Mouse (Mus musculus): ENCODE data around the gene Cep170b. TPM values are rescaled to one million over a fixed set of nuclear protein-coding genes. Genes with fewer than 3 reads are reported as not detected.

Gene Cep170b
- polyA plus RNA-seq, 1 experiment from 2014 or later: 26.7 TPM

GRCm38 (mm10) chr12:112713984-112714383 lies 6.3 kb upstream of the Cep170b start:
- Histone ChIP-seq H3K36me3 (no peaks in the 10 kb centered on the region), H3K4me2 (no peak overlapping the region), H3K4me3 (no peak overlapping the region), H3K9me3 (no peaks in the 10 kb centered on the region), H3K27ac (peak overlapping the region; percentile 57), H3K9ac (no peak overlapping the region), H3K27me3 (peaks cover 2% of the 10 kb centered on the region; the same call in 1 of the 2 replicates), H3K4me1 (peaks cover 7% of the 10 kb centered on the region)
- WGBS: 52% methylated on average over 3 of the region's 3 CpGs
- ATAC-seq (ENCODE audit: insufficient number of reproducible peaks, low FRiP score, low TSS enrichment, low read depth): no peak

GRCm38 (mm10) chr12:112717140-112717539 lies 3.1 kb upstream of the Cep170b start:
- WGBS: 28% methylated on average over 7 of the region's 7 CpGs
- no peak overlapping the region for H3K9ac ChIP-seq
- no peaks in the 10 kb centered on the region for H3K27me3 ChIP-seq
- no peak for ATAC-seq (ENCODE audit: insufficient number of reproducible peaks, low FRiP score, low TSS enrichment, low read depth)
- no peak overlapping the region for H3K4me3 ChIP-seq
- no peaks in the 10 kb centered on the region for H3K9me3 ChIP-seq
- H3K4me1 ChIP-seq: peaks cover 20% of the 10 kb centered on the region
- no peaks in the 10 kb centered on the region for H3K36me3 ChIP-seq
- no peak overlapping the region for H3K4me2 ChIP-seq
- H3K27ac ChIP-seq: no peak overlapping the region

GRCm38 (mm10) chr12:112718995-112719394 lies 1.3 kb upstream of the Cep170b start:
- Histone ChIP-seq H3K4me2 (no peak overlapping the region), H3K36me3 (no peaks in the 10 kb centered on the region), H3K9ac (no peak overlapping the region), H3K27ac (no peak overlapping the region), H3K4me3 (no peak overlapping the region), H3K9me3 (no peaks in the 10 kb centered on the region), H3K27me3 (no peaks in the 10 kb centered on the region), H3K4me1 (peaks cover 31% of the 10 kb centered on the region)
- 44% methylated on average over 5 of the region's 5 CpGs for WGBS
- ATAC-seq (ENCODE audit: insufficient number of reproducible peaks, low FRiP score, low TSS enrichment, low read depth): no peak

GRCm38 (mm10) chr12:112720890-112721423 lies 702 bp downstream of the Cep170b start:
- Histone ChIP-seq H3K9ac (0 out of 2 replicates have a peak overlapping the region, but pooled peaks have one; percentile 14), H3K36me3 (peaks cover 9% of the 10 kb centered on the region; the same call in 1 of the 2 replicates), H3K4me1 (peaks cover 36% of the 10 kb centered on the region), H3K9me3 (no peaks in the 10 kb centered on the region), H3K4me2 (peak overlapping the region; percentile 90), H3K27me3 (no peaks in the 10 kb centered on the region), H3K4me3 (peak overlapping the region; percentile 91), H3K27ac (peak overlapping the region; percentile 84)
- no peak for ATAC-seq (ENCODE audit: insufficient number of reproducible peaks, low FRiP score, low TSS enrichment, low read depth)
- WGBS: 43% methylated on average over 12 of the region's 12 CpGs

- H3K4me2 ChIP-seq: peak overlapping the region; percentile 90
- H3K27me3 ChIP-seq: no peaks in the 10 kb centered on the region
- peak overlapping the region; percentile 84 for H3K27ac ChIP-seq
- ATAC-seq (ENCODE audit: insufficient number of reproducible peaks, low FRiP score, low TSS enrichment, low read depth): peak; percentile 41; the same call in 1 of the 2 replicates
- H3K4me3 ChIP-seq: peak overlapping the region; percentile 91
- H3K9me3 ChIP-seq: no peaks in the 10 kb centered on the region
- H3K36me3 ChIP-seq: peaks cover 13% of the 10 kb centered on the region
- peak overlapping the region; percentile 72 for H3K9ac ChIP-seq
- peaks cover 40% of the 10 kb centered on the region for H3K4me1 ChIP-seq
- 3% methylated on average over 59 of the region's 69 CpGs for WGBS
Measured at GRCm38 (mm10) chr12:112721424-112722239, 1.4 kb downstream of the Cep170b start.

GRCm38 (mm10) chr12:112722240-112723027 lies 2.2 kb downstream of the Cep170b start:
- peak overlapping the region; percentile 90 for H3K4me2 ChIP-seq
- H3K9me3 ChIP-seq: no peaks in the 10 kb centered on the region
- peak overlapping the region; percentile 72 for H3K9ac ChIP-seq
- peaks cover 42% of the 10 kb centered on the region for H3K4me1 ChIP-seq
- peak overlapping the region; percentile 84 for H3K27ac ChIP-seq
- H3K27me3 ChIP-seq: no peaks in the 10 kb centered on the region
- peak; percentile 57; the same call in 1 of the 2 replicates for ATAC-seq (ENCODE audit: insufficient number of reproducible peaks, low FRiP score, low TSS enrichment, low read depth)
- peak overlapping the region; percentile 91 for H3K4me3 ChIP-seq
- peaks cover 16% of the 10 kb centered on the region for H3K36me3 ChIP-seq
- WGBS: 1% methylated on average over 60 of the region's 75 CpGs

- H3K4me1 ChIP-seq: peaks cover 46% of the 10 kb centered on the region
- peak overlapping the region; percentile 84; the same call in 1 of the 2 replicates for H3K27ac ChIP-seq
- H3K9me3 ChIP-seq: no peaks in the 10 kb centered on the region
- peak overlapping the region; percentile 91 for H3K4me3 ChIP-seq
- H3K4me2 ChIP-seq: peak overlapping the region; percentile 90
- WGBS: 13% methylated on average over 5 of the region's 5 CpGs
- H3K27me3 ChIP-seq: no peaks in the 10 kb centered on the region
- peaks cover 21% of the 10 kb centered on the region for H3K36me3 ChIP-seq
- no peak for ATAC-seq (ENCODE audit: insufficient number of reproducible peaks, low FRiP score, low TSS enrichment, low read depth)
- peak overlapping the region; percentile 72 for H3K9ac ChIP-seq
Measured at GRCm38 (mm10) chr12:112723028-112723330, 2.7 kb downstream of the Cep170b start.

GRCm38 (mm10) chr12:112723445-112723844 lies 3.2 kb downstream of the Cep170b start:
- H3K27me3 ChIP-seq: no peaks in the 10 kb centered on the region
- H3K4me3 ChIP-seq: peak overlapping the region; percentile 91
- H3K27ac ChIP-seq: 0 out of 2 replicates have a peak overlapping the region, but pooled peaks have one; percentile 84
- no peak for ATAC-seq (ENCODE audit: insufficient number of reproducible peaks, low FRiP score, low TSS enrichment, low read depth)
- peak overlapping the region; percentile 72; the same call in 1 of the 2 replicates for H3K9ac ChIP-seq
- H3K4me2 ChIP-seq: peak overlapping the region; percentile 90
- peaks cover 49% of the 10 kb centered on the region for H3K4me1 ChIP-seq
- 86% methylated on average over 6 of the region's 6 CpGs for whole genome bisulfite sequencing
- peaks cover 21% of the 10 kb centered on the region for H3K36me3 ChIP-seq
- no peaks in the 10 kb centered on the region for H3K9me3 ChIP-seq

GRCm38 (mm10) chr12:112724077-112724805 lies 4.0 kb downstream of the Cep170b start:
- Histone ChIP-seq H3K27ac (no peak overlapping the region), H3K9me3 (no peaks in the 10 kb centered on the region), H3K4me3 (no peak overlapping the region), H3K36me3 (peaks cover 24% of the 10 kb centered on the region), H3K27me3 (no peaks in the 10 kb centered on the region), H3K4me2 (no peak overlapping the region), H3K9ac (no peak overlapping the region), H3K4me1 (peaks cover 51% of the 10 kb centered on the region)
- ATAC-seq (ENCODE audit: insufficient number of reproducible peaks, low FRiP score, low TSS enrichment, low read depth): no peak
- 74% methylated on average over 11 of the region's 11 CpGs for WGBS

GRCm38 (mm10) chr12:112727801-112728200 lies 7.5 kb downstream of the Cep170b start:
- no peak overlapping the region for H3K9ac ChIP-seq
- 76% methylated on average over 8 of the region's 8 CpGs for WGBS
- H3K9me3 ChIP-seq: no peaks in the 10 kb centered on the region
- H3K27me3 ChIP-seq: no peaks in the 10 kb centered on the region
- peaks cover 58% of the 10 kb centered on the region for H3K36me3 ChIP-seq
- no peak overlapping the region for H3K4me2 ChIP-seq
- no peak for ATAC-seq (ENCODE audit: insufficient number of reproducible peaks, low FRiP score, low TSS enrichment, low read depth)
- H3K27ac ChIP-seq: no peak overlapping the region
- H3K4me1 ChIP-seq: peaks cover 40% of the 10 kb centered on the region
- no peak overlapping the region for H3K4me3 ChIP-seq

- Histone ChIP-seq H3K9ac (no peak overlapping the region), H3K27ac (peak overlapping the region; percentile 47; the same call in 1 of the 2 replicates), H3K9me3 (no peaks in the 10 kb centered on the region), H3K4me3 (no peak overlapping the region), H3K36me3 (peaks cover 79% of the 10 kb centered on the region), H3K4me2 (no peak overlapping the region), H3K27me3 (no peaks in the 10 kb centered on the region), H3K4me1 (peaks cover 18% of the 10 kb centered on the region)
- ATAC-seq (ENCODE audit: insufficient number of reproducible peaks, low FRiP score, low TSS enrichment, low read depth): no peak
- 76% methylated on average over 14 of the region's 14 CpGs for WGBS
Measured at GRCm38 (mm10) chr12:112730808-112731207, 10.6 kb downstream of the Cep170b start.

Measured in limb, embryonic 15.5 days (tissue).